Comparison of ENCODE assay signal across 13 mouse cellular contexts in the genomic region with DNA sequence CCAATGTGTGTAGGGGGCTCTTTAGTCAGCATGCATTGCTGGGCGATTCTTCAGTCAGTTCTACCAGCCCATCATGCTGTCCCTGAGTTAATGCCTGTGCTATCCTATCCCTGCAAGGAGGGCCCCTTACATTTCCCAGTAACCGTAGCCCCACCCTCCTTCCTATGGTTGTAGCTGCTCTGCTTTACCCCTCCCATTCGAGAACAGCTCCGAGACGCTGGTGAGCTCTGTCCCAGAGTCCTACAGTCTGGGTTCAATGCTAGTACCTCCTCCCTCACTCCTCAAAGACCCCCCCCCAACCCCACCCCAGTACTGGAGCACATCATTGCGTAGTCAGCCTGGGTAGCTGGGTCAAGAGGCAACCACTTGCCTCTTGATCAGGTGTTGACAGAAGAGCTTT. TPM values are rescaled to one million over a fixed set of nuclear protein-coding genes. Genes with fewer than 3 reads are reported as not detected.
DNase-seq lines count a peak whose midpoint lies in the region; ATAC-seq and TF ChIP-seq lines count a peak whose summit lies in the region.
"Had no signal": no experiment of that assay in that cellular context is flagged by ENCODE, and none has a peak within 500 bp of the region (broad histone marks: within the 10 kb centered on the region; RNA-seq: fewer than 3 reads in every experiment).

No protein-coding gene starts in this region.

- H3K4me3 ChIP-seq in embryonic facial prominence, embryonic 13.5 days: no peak overlapping the region
- no peak overlapping the region for H3K4me3 ChIP-seq in embryonic facial prominence, embryonic 10.5 days
- H3K4me3 ChIP-seq in lung, embryonic 16.5 days (ENCODE audit: low read length): no peak overlapping the region
- H3K4me3 ChIP-seq in limb, embryonic 15.5 days: no peak overlapping the region
- H3K4me3 ChIP-seq in neural tube, embryonic 15.5 days (replicated peaks): no peak overlapping the region
- no peak overlapping the region for H3K4me3 ChIP-seq in cerebellum, adult 2 months (replicated peaks; ENCODE audit: insufficient read depth, low read depth, low read length)
- H3K4me3 ChIP-seq: heart, embryonic 15.5 days had no signal

- no peak for TF ChIP-seq POLR2A in cerebellum, adult 2 months (IDR thresholded peaks at IDR 0.05; ENCODE audit: borderline replicate concordance, insufficient read depth, low read length)

- H3K27me3 ChIP-seq in embryonic facial prominence, embryonic 13.5 days: no peaks in the 10 kb centered on the region
- peaks cover 9% of the 10 kb centered on the region for H3K27me3 ChIP-seq in embryonic facial prominence, embryonic 10.5 days (replicated peaks; ENCODE audit: low read depth, poor library complexity, severe bottlenecking)
- no peaks in the 10 kb centered on the region for H3K27me3 ChIP-seq in lung, embryonic 16.5 days (ENCODE audit: control insufficient read depth, insufficient read depth, low read depth, low read length)
- H3K27me3 ChIP-seq in limb, embryonic 15.5 days: peaks cover 11% of the 10 kb centered on the region
- H3K27me3 ChIP-seq in neural tube, embryonic 15.5 days (replicated peaks): no peaks in the 10 kb centered on the region
- no peaks in the 10 kb centered on the region for H3K27me3 ChIP-seq in cerebellum, adult 2 months (ENCODE audit: control insufficient read depth, insufficient read depth, low read length)
- H3K27me3 ChIP-seq: heart, embryonic 15.5 days had no signal

- peaks cover 32% of the 10 kb centered on the region for H3K4me1 ChIP-seq in embryonic facial prominence, embryonic 13.5 days
- H3K4me1 ChIP-seq in embryonic facial prominence, embryonic 10.5 days: peaks cover 51% of the 10 kb centered on the region
- peaks cover 10% of the 10 kb centered on the region; the same call in 1 of the 2 replicates for H3K4me1 ChIP-seq in lung, embryonic 16.5 days (replicated peaks; ENCODE audit: control insufficient read depth, insufficient read depth, low read length)
- peaks cover 14% of the 10 kb centered on the region for H3K4me1 ChIP-seq in limb, embryonic 15.5 days
- peaks cover 51% of the 10 kb centered on the region for H3K4me1 ChIP-seq in neural tube, embryonic 15.5 days
- peaks cover 17% of the 10 kb centered on the region for H3K4me1 ChIP-seq in cerebellum, adult 2 months (ENCODE audit: control insufficient read depth, insufficient read depth, low read length)

- no peak for DNase-seq in embryonic facial prominence, embryonic 10.5 days (ENCODE audit: low spot score)
- DNase-seq in lung, postnatal 36 days: no peak
- DNase-seq in cerebellum, adult 2 months: no peak
- DNase-seq in frontal cortex, adult 2 months (ENCODE audit: extremely low spot score in 1 of 2, low spot score in 1 of 2): no peak
- DNase-seq: adrenal gland, postnatal 25 days; kidney, adult 9 months; lung, postnatal 14 days; thymus, adult 18-20 months had no signal

- no peak overlapping the region; the same call in 1 of the 2 replicates for H3K4me2 ChIP-seq in embryonic facial prominence, embryonic 13.5 days
- no peak overlapping the region; the same call in 1 of the 2 replicates for H3K4me2 ChIP-seq in lung, embryonic 16.5 days (ENCODE audit: low read depth, low read length)
- no peak overlapping the region for H3K4me2 ChIP-seq in limb, embryonic 15.5 days
- H3K4me2 ChIP-seq in neural tube, embryonic 15.5 days: no peak overlapping the region
- H3K4me2 ChIP-seq: heart, embryonic 15.5 days had no signal

- no peaks in the 10 kb centered on the region for H3K9me3 ChIP-seq in embryonic facial prominence, embryonic 13.5 days
- H3K9me3 ChIP-seq in embryonic facial prominence, embryonic 10.5 days: no peaks in the 10 kb centered on the region
- H3K9me3 ChIP-seq in lung, embryonic 16.5 days (ENCODE audit: control insufficient read depth, low read length): no peaks in the 10 kb centered on the region
- H3K9me3 ChIP-seq in limb, embryonic 15.5 days: no peaks in the 10 kb centered on the region
- no peaks in the 10 kb centered on the region for H3K9me3 ChIP-seq in neural tube, embryonic 15.5 days (replicated peaks)
- H3K9me3 ChIP-seq: heart, embryonic 15.5 days had no signal

- WGBS in embryonic facial prominence, embryonic 13.5 days: 27% methylated on average over 6 of the region's 6 CpGs
- 46% methylated on average over 6 of the region's 6 CpGs for WGBS in embryonic facial prominence, embryonic 10.5 days
- 14% methylated on average over 6 of the region's 6 CpGs for WGBS in lung, embryonic 16.5 days
- 16% methylated on average over 6 of the region's 6 CpGs for WGBS in limb, embryonic 15.5 days
- 16% methylated on average over 6 of the region's 6 CpGs for WGBS in neural tube, embryonic 15.5 days
- 71% methylated on average over 6 of the region's 6 CpGs for WGBS in cerebellum, adult 2 months

- H3K9ac ChIP-seq in embryonic facial prominence, embryonic 13.5 days: 0 out of 2 replicates have a peak overlapping the region, but pooled peaks have one; percentile 40
- H3K9ac ChIP-seq in lung, embryonic 16.5 days (ENCODE audit: low read length): no peak overlapping the region
- H3K9ac ChIP-seq in limb, embryonic 15.5 days: no peak overlapping the region
- no peak overlapping the region for H3K9ac ChIP-seq in neural tube, embryonic 15.5 days (replicated peaks)
- H3K9ac ChIP-seq: heart, embryonic 15.5 days had no signal

- H3K27ac ChIP-seq in embryonic facial prominence, embryonic 13.5 days: no peak overlapping the region
- H3K27ac ChIP-seq in embryonic facial prominence, embryonic 10.5 days (replicated peaks): no peak overlapping the region
- H3K27ac ChIP-seq in lung, embryonic 16.5 days (ENCODE audit: low read length): no peak overlapping the region
- no peak overlapping the region for H3K27ac ChIP-seq in limb, embryonic 15.5 days
- peak overlapping the region; percentile 37; the same call in 1 of the 2 replicates for H3K27ac ChIP-seq in neural tube, embryonic 15.5 days (replicated peaks)
- no peak overlapping the region for H3K27ac ChIP-seq in cerebellum, adult 2 months (ENCODE audit: insufficient read depth, low read length)
- H3K27ac ChIP-seq: heart, embryonic 15.5 days had no signal

- no peak for ATAC-seq in embryonic facial prominence, embryonic 13.5 days (ENCODE audit: insufficient number of reproducible peaks, insufficient read depth, low FRiP score, low TSS enrichment, low read depth)
- ATAC-seq in lung, embryonic 16.5 days (ENCODE audit: low read depth): 0 out of 2 replicates have a peak, but pooled peaks have one; percentile 46
- peak; percentile 26; the same call in 1 of the 2 replicates for ATAC-seq in limb, embryonic 15.5 days (ENCODE audit: insufficient number of reproducible peaks, low FRiP score, low TSS enrichment, low read depth)
- ATAC-seq in neural tube, embryonic 15.5 days (ENCODE audit: low FRiP score): no peak

- TF ChIP-seq CTCF in cerebellum, adult 2 months (IDR thresholded peaks at IDR 0.05; ENCODE audit: borderline replicate concordance, insufficient read depth, low read depth, low read length): no peak

- no peaks in the 10 kb centered on the region for H3K36me3 ChIP-seq in embryonic facial prominence, embryonic 13.5 days
- H3K36me3 ChIP-seq in embryonic facial prominence, embryonic 10.5 days (replicated peaks): no peaks in the 10 kb centered on the region
- no peaks in the 10 kb centered on the region for H3K36me3 ChIP-seq in lung, embryonic 16.5 days (ENCODE audit: control insufficient read depth, insufficient read depth, low read length)
- H3K36me3 ChIP-seq in limb, embryonic 15.5 days: no peaks in the 10 kb centered on the region
- no peaks in the 10 kb centered on the region for H3K36me3 ChIP-seq in neural tube, embryonic 15.5 days
- H3K36me3 ChIP-seq: heart, embryonic 15.5 days had no signal

RNA-seq across cellular contexts. Expression of a gene that starts 35.4 kb away (rescaled TPM):
- polyA plus RNA-seq in embryonic facial prominence, embryonic 13.5 days (2015; fragmentation: Nextera tagmentation; extraction: Ambion mirVana): 0.76 and 1.1 TPM in 2 replicates
- 0.45 and 0.50 TPM in 2 replicates for polyA plus RNA-seq in embryonic facial prominence, embryonic 10.5 days (2016; fragmentation: Nextera tagmentation; extraction: Ambion mirVana)
- 0.38 and 0.60 TPM in 2 replicates for polyA plus RNA-seq in lung, embryonic 16.5 days (2015; fragmentation: Nextera tagmentation; extraction: Ambion mirVana)
- 0.37 and 0.41 TPM in 2 replicates for polyA plus RNA-seq in limb, embryonic 15.5 days (2015; fragmentation: Nextera tagmentation; extraction: Ambion mirVana)
- polyA plus RNA-seq in neural tube, embryonic 15.5 days (2015; fragmentation: Nextera tagmentation; extraction: Ambion mirVana): 7.6 and 9.8 TPM in 2 replicates
- 130 and 148 TPM in 2 replicates for polyA plus RNA-seq in cerebellum, adult 2 months (2012; rRNA removed)
- 33.1 and 35.7 TPM in 2 replicates for polyA plus RNA-seq in frontal cortex, adult 2 months (2012; rRNA removed)

Comparison
In these comparisons a context has a peak if more than half of its experiments do, and no peak if none do; other contexts are left out.
1. ATAC-seq: peak in lung, embryonic 16.5 days (single experiment) and limb, embryonic 15.5 days (single experiment); none in embryonic facial prominence, embryonic 13.5 days (single experiment) and neural tube, embryonic 15.5 days (single experiment).